Mouse (Mus musculus): Measurements from ENCODE around the gene Mab21l1. TPM values are rescaled to one million over a fixed set of nuclear protein-coding genes. Genes with fewer than 3 reads are reported as not detected.

The Mab21l1 gene
- total RNA-seq, 1 experiment = 0.18 TPM

DNA sequence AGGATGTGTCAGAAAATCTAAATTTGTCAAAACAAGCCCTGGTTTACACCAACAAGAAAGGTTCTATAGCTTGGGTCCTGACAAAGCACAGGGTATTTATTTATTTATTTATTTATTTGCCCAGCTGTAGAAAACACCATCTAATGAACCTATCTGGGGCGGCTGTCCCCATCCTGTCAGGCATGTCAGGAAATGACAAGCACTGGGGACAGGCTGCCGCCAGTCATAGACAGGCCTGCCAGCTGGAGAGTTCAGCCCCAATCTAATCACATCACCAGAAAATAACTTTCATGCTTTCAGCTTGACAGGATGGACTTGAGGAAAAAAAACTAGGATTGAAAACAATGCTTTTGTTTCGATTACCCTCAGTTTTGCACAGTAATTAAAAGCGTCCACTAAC is 39.7 kb upstream of the Mab21l1 start:
- Histone ChIP-seq H3K9me3 (ENCODE audit: control insufficient read depth, insufficient read depth, low read depth, low read length) (no peaks in the 10 kb centered on the region), H3K36me3 (ENCODE audit: control insufficient read depth, insufficient read depth, low read length, poor library complexity, severe bottlenecking) (no peaks in the 10 kb centered on the region), H3K9ac (ENCODE audit: insufficient read depth, low read depth, low read length, poor library complexity, severe bottlenecking) (no peak overlapping the region), H3K4me1 (ENCODE audit: control insufficient read depth in 2 of 2, insufficient read depth in 2 of 2, low read length in 2 of 2, poor library complexity in 1 of 2) (no peaks in the 10 kb centered on the region), H3K27ac (ENCODE audit: insufficient read depth, low read depth, low read length, poor library complexity, severe bottlenecking) (no peak overlapping the region), H3K4me3 (ENCODE audit: insufficient read depth in 1 of 2, low read depth in 1 of 2, low read length in 2 of 2, poor library complexity in 1 of 2, severe bottlenecking in 1 of 2) (no peak overlapping the region)
- in situ Hi-C loops (cut with MboI; ENCODE audit: low sequenced_read_pairs in 2 of 2, unreplicated experiment in 2 of 2) = no loop called here
- TF ChIP-seq ZNF384 (IDR thresholded peaks at IDR 0.05; ENCODE audit: low read depth, low read length) (no peak), CHD2 (IDR thresholded peaks at IDR 0.05; ENCODE audit: low read depth, low read length) (no peak), MAFK (IDR thresholded peaks at IDR 0.05; ENCODE audit: insufficient read depth, low read depth, low read length) (no peak), HCFC1 (IDR thresholded peaks at IDR 0.05; ENCODE audit: borderline replicate concordance, insufficient read depth, low read length) (no peak), ZC3H11A (IDR thresholded peaks at IDR 0.05; ENCODE audit: borderline replicate concordance, low read depth, low read length) (no peak)
- no peak for DNase-seq (ENCODE audit: low read depth, low spot score)

DNA sequence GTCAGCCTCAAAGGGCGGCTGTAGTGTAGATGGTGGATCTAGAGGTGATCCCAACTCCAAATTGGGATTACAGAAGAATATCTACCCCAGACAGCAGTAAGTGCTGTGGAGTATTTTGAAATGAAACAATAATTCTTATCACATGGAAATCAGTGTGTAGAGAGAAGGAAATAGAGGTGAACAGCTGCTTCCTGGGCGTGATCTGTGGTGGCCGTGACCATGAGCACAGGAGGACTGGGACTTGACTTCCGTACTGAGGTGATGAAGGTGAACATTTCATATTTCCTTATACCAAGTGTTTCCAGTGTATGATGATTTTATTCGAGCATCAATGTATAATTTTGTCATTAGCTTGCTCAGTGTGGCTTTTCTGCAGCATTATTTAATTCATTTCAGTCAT is 38.4 kb upstream of the Mab21l1 start:
- TF ChIP-seq ZNF384 (IDR thresholded peaks at IDR 0.05; ENCODE audit: low read depth, low read length) (no peak), CHD2 (IDR thresholded peaks at IDR 0.05; ENCODE audit: low read depth, low read length) (no peak), ZC3H11A (IDR thresholded peaks at IDR 0.05; ENCODE audit: borderline replicate concordance, low read depth, low read length) (no peak), HCFC1 (IDR thresholded peaks at IDR 0.05; ENCODE audit: borderline replicate concordance, insufficient read depth, low read length) (no peak), MAFK (IDR thresholded peaks at IDR 0.05; ENCODE audit: insufficient read depth, low read depth, low read length) (no peak)
- no peak for DNase-seq (ENCODE audit: low read depth, low spot score)
- in situ Hi-C loops (cut with MboI; ENCODE audit: low sequenced_read_pairs in 2 of 2, unreplicated experiment in 2 of 2) = no loop called here
- Histone ChIP-seq H3K4me3 (ENCODE audit: insufficient read depth in 1 of 2, low read depth in 1 of 2, low read length in 2 of 2, poor library complexity in 1 of 2, severe bottlenecking in 1 of 2) (no peak overlapping the region), H3K4me1 (ENCODE audit: control insufficient read depth in 2 of 2, insufficient read depth in 2 of 2, low read length in 2 of 2, poor library complexity in 1 of 2) (no peaks in the 10 kb centered on the region), H3K9me3 (ENCODE audit: control insufficient read depth, insufficient read depth, low read depth, low read length) (no peaks in the 10 kb centered on the region), H3K36me3 (ENCODE audit: control insufficient read depth, insufficient read depth, low read length, poor library complexity, severe bottlenecking) (no peaks in the 10 kb centered on the region), H3K9ac (ENCODE audit: insufficient read depth, low read depth, low read length, poor library complexity, severe bottlenecking) (no peak overlapping the region), H3K27ac (ENCODE audit: insufficient read depth, low read depth, low read length, poor library complexity, severe bottlenecking) (no peak overlapping the region)

GRCm38 (mm10) chr3:55750445-55751065 is 31.8 kb upstream of the Mab21l1 start:
- no peaks in the 10 kb centered on the region for H3K4me1 ChIP-seq (ENCODE audit: control insufficient read depth in 2 of 2, insufficient read depth in 2 of 2, low read length in 2 of 2, poor library complexity in 1 of 2)
- in situ Hi-C loops (cut with MboI; ENCODE audit: low sequenced_read_pairs in 2 of 2, unreplicated experiment in 2 of 2) = no loop called here
- H3K36me3 ChIP-seq (ENCODE audit: control insufficient read depth, insufficient read depth, low read length, poor library complexity, severe bottlenecking) = no peaks in the 10 kb centered on the region
- H3K4me3 ChIP-seq (ENCODE audit: insufficient read depth in 1 of 2, low read depth in 1 of 2, low read length in 2 of 2, poor library complexity in 1 of 2, severe bottlenecking in 1 of 2) = no peak overlapping the region
- DNase-seq (ENCODE audit: low read depth, low spot score) = no peak
- TF ChIP-seq CHD2 (IDR thresholded peaks at IDR 0.05; ENCODE audit: low read depth, low read length) (no peak), ZC3H11A (IDR thresholded peaks at IDR 0.05; ENCODE audit: borderline replicate concordance, low read depth, low read length) (no peak), ZNF384 (IDR thresholded peaks at IDR 0.05; ENCODE audit: low read depth, low read length) (no peak), MAFK (IDR thresholded peaks at IDR 0.05; ENCODE audit: insufficient read depth, low read depth, low read length) (no peak), HCFC1 (IDR thresholded peaks at IDR 0.05; ENCODE audit: borderline replicate concordance, insufficient read depth, low read length) (no peak)
- H3K9ac ChIP-seq (ENCODE audit: insufficient read depth, low read depth, low read length, poor library complexity, severe bottlenecking) = no peak overlapping the region
- H3K27ac ChIP-seq (ENCODE audit: insufficient read depth, low read depth, low read length, poor library complexity, severe bottlenecking) = no peak overlapping the region
- no peaks in the 10 kb centered on the region for H3K9me3 ChIP-seq (ENCODE audit: control insufficient read depth, insufficient read depth, low read depth, low read length)

DNA sequence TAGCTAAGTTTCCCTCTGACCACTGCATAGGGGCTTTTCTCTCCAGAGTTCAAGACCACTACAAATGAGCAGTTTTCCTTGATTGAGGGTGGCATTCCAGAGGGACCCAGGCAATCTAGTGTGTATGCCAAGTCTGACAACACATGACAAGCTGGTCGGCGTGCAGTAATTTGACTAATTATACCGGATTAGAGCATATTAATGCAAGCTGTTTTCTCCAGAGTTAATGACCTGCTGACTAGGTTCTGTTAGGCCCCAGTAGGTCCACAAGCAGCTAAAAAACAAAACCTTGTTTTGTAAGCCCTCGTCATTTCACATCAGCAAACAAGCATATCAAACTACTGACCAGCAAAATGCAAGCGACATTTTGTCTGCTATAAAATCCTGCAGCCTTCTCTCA is 30.9 kb upstream of the Mab21l1 start:
- no peak for DNase-seq (ENCODE audit: low read depth, low spot score)
- in situ Hi-C loops (cut with MboI; ENCODE audit: low sequenced_read_pairs in 2 of 2, unreplicated experiment in 2 of 2) = no loop called here
- no peak for TF ChIP-seq MAFK (IDR thresholded peaks at IDR 0.05; ENCODE audit: insufficient read depth, low read depth, low read length)
- TF ChIP-seq ZC3H11A (IDR thresholded peaks at IDR 0.05; ENCODE audit: borderline replicate concordance, low read depth, low read length) = no peak
- no peak for TF ChIP-seq CHD2 (IDR thresholded peaks at IDR 0.05; ENCODE audit: low read depth, low read length)
- no peak for TF ChIP-seq HCFC1 (IDR thresholded peaks at IDR 0.05; ENCODE audit: borderline replicate concordance, insufficient read depth, low read length)
- no peak for TF ChIP-seq ZNF384 (IDR thresholded peaks at IDR 0.05; ENCODE audit: low read depth, low read length)
- H3K9me3 ChIP-seq (ENCODE audit: control insufficient read depth, insufficient read depth, low read depth, low read length) = no peaks in the 10 kb centered on the region
- H3K4me3 ChIP-seq (ENCODE audit: insufficient read depth in 1 of 2, low read depth in 1 of 2, low read length in 2 of 2, poor library complexity in 1 of 2, severe bottlenecking in 1 of 2) = no peak overlapping the region
- no peaks in the 10 kb centered on the region for H3K36me3 ChIP-seq (ENCODE audit: control insufficient read depth, insufficient read depth, low read length, poor library complexity, severe bottlenecking)
- no peak overlapping the region for H3K27ac ChIP-seq (ENCODE audit: insufficient read depth, low read depth, low read length, poor library complexity, severe bottlenecking)
- no peak overlapping the region for H3K9ac ChIP-seq (ENCODE audit: insufficient read depth, low read depth, low read length, poor library complexity, severe bottlenecking)
- no peaks in the 10 kb centered on the region for H3K4me1 ChIP-seq (ENCODE audit: control insufficient read depth in 2 of 2, insufficient read depth in 2 of 2, low read length in 2 of 2, poor library complexity in 1 of 2)

All from ES-E14 (cell line).